Mouse (Mus musculus) ovary, adult 18-20 months (tissue): Measurements from ENCODE around the gene Prkca.

Experiments
- DNase-seq: peaks from one replicate; pipeline ENCODE4 v3.0.0; 2022; ENCODE audit warnings: low spot score, mixed read lengths

Gene Prkca

DNA sequence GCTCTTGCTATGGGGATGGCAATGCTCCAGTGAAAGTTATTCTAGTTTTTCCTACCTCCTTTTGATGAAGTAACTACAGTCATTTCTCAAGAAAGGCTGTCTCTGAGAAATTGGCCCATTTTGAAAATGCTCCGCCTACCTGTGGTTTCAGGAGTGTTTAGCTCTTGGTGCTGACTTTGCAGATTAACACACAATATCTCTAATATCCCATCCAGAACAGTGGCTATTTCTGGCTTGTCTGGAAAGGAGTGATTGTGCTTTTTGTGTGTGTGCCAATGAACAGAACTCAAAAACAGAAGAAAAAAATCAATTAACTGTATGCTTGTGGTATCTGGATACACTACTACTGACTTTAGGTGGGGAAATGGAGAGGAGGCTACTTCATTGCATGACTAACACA lies 395.8 kb downstream of the Prkca start:
- DNase-seq = no peak

DNA sequence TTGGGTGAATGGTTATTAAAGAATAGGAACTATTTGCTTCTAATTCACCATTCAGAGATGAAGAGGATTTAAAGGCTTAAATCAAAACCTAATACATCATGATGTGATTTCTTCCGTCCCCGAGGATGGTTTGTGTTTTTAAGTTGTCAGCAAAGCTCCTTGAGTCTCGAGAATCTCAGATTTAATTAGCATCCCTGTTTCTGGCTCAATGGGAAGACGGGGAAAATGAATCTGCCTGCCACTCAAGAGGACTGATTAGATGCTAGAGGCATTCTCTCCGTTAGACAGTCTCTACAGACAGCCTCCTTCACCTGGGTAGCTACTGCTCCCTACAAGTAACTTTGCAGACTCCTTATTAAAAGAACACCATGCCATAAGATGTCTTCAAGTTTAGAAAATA lies 396.9 kb downstream of the Prkca start:
- DNase-seq = no peak

DNA sequence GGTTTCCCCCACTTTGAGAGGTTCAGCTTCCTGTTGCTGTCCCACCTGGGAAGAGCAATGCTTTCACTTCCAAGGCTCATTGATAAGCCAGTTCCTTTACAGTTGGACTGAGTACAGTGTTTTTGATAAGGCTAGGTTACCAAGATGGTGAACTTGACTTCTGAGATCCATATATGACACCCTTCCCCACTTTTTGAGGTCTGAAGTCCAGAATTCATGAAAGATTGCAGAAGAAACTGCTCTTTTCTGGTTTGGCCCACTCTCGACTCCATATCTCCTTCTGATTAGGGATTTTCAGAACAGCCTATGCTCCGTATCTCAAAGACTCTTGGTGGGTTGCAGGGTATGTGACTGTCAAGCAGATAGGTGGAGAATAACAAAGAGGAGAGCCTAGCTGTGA lies 406.8 kb downstream of the Prkca start:
- DNase-seq = no peak

DNA sequence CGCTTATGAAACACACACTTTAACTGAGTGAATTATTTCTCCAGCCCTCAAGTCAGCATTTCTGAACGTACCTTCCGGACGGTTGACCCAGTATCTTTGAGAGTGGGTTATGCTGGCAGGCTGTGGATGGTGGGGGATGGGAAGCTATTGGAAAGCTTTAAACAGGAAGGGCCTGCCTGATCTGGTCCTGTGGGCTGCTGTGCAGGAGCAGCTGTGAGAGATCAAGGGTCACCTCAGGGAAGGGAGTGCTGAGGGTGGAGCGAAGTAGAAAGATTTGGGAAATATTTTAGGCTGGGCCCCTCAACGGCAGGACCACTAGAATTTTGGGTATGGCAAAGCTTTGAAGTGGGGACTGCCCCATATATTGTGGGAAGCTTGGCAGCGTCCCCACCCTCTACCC lies 412.0 kb downstream of the Prkca start:
- DNase-seq = no peak

DNA sequence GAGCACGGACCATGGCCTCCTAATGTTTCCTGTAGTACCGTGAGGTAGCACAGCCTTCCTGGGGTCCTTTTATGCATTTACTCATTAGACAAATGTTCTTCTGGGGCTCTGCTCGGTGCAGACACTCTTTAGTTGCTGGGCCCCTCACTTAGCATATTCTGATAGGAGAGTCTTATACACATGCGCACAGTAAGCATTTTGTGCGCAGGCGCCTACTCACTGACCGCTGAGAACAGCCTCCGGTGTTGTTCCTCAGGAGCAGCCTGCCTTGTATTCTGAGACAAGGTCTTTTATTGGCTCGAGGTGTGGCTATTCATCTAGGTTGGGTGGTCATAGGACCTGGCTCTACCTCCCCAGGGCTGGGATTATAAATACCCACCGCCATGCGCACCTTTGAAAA lies 412.4 kb downstream of the Prkca start:
- DNase-seq = no peak

DNA sequence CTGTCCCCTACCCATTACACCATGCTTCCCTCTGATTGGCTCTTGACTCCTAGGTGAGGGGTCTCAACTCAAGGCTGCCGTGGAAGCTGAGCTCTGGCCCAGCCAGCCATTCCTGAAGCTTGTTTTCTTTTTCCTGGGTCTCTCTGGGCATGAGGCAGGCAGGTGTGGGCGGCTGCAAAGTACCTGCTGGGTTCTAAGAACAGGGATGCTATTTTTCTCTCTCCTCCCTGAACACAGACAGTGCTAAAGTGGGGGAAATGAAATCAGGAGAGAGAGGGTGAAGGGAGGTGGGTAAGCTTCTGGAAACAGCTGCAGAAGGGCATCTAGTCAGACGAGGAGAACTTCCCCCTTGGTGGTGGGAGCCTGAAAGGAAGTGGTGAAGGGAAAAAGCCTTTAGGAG lies 414.0 kb downstream of the Prkca start:
- DNase-seq = no peak

DNA sequence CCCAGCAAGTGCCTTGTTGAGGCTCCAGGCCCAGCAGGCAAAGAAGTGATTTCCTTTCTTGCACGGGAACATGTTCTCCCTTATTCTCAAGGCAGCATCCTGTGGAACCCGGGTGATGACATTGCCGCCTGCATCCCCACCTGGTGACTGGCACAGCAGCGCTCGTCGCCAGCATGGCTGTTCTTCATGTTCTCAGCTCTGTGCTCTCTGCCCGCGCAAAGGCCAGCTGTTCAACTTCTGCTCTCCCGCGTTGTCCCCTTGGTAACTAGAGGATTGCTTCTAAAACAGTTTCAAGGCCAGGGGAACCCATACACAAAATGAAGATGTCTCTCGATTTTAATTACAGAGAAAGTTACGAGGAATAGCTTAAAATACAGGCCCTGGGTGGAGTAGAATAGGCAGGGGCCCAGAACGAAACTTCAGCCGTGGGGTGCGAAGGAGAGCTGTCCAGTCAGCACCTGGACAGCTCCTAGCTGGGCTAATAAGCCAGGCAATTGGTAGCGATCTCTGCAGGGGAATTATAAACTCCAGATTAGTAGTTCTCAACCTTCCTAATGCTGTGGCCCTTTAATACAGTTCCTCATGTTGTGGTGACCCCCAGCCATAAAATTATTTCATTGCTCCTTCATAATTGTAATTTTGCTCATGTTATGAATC lies 423.7 kb downstream of the Prkca start:
- DNase-seq = no peak

DNA sequence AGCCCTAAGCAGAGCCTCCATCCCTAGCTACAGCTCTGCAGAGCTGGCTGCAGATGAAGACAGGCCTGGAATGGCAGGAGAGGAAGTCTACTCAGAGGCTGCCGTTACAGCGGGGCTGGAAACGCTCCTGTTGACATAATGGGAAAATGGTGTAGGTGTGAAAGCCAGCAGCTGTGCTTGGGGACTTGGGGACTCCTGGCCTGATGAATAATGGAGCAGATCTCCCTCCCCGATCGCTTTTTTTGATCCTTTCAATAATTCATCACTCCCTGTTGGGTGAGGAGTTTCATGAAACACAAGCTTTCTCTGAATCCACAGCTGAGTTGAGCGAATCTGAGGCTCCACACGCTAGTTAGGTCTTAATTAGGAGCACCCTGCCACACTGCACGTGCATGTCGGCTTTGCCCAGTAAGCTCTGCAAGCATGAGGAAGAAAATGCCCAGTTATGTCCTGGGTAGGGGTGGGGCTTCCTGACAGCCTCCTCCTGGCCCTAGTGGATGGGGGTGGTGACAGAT lies 425.9 kb downstream of the Prkca start:
- no peak for DNase-seq

DNA sequence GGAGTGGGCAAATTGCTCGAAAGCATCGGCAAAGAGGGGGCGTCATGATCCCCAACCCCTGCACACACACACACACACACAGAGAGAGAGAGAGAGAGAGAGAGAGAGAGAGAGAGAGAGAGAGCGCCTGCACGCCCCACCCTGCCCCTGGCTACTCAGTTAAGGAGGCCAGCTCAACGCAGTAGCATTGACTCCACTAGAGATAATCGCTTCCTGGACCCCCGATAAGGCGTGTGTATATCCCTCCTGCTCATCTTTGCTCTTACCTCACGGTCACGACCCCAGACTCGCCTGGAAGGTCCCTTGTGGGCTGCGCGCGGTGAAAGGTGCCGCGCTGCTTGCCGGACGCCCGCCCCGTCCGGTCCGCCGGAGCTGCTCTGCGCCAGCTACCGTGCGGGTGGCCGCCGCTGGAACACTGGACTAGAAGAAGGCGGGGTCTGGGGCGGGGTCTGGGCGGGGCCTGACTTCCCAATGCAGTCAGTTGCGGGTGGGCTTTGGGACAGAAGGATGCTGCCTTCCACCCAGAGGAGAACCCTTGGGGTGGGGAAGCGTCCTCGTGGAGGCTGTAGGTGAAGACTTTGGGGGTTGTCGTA lies 429.0 kb downstream of the Prkca start, which contains the start of gene Cacng5:
Gene Cacng5 (minus strand): TSS at position 422 of the 593 bp plus-strand sequence.
- no peak for DNase-seq

DNA sequence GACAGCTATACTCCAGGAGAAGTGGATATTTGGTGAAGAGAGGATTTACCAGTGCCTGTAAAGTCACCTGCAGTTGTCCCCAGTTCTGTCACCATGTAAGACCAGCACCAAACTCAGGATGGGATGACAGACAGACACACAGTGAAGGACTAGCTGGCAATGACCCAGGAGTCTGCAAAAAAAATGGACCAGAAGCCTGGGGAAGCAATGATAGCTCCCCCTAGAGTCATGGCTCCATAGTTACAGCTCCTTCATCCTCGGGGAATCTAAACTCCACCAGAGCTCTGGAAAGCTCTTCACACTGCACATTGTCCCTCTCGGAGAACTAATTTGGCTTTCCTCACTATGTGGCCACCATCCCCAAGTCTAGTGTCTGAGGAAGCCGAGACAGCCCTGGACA lies 430.4 kb downstream of the Prkca start:
- no peak for DNase-seq

DNA sequence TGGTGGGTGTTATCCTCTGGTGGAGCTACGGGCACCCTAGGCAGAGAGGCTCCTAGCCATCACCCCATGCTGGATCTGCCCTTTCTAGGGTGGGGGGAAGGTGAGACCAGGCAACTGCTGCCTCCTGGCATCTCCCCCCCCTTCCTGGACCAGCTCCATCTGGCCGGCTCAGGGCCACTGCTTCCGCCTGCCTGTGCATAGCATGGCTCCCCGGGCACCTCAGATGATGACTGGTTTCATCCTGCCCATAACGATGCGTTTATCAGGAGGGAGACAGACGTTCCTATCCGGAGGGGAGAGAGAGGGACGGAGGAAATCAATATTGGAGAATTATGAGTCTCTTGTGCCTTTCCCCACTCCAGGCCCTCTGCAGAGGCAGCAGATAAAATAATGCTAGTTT lies 438.4 kb downstream of the Prkca start:
- DNase-seq = no peak

DNA sequence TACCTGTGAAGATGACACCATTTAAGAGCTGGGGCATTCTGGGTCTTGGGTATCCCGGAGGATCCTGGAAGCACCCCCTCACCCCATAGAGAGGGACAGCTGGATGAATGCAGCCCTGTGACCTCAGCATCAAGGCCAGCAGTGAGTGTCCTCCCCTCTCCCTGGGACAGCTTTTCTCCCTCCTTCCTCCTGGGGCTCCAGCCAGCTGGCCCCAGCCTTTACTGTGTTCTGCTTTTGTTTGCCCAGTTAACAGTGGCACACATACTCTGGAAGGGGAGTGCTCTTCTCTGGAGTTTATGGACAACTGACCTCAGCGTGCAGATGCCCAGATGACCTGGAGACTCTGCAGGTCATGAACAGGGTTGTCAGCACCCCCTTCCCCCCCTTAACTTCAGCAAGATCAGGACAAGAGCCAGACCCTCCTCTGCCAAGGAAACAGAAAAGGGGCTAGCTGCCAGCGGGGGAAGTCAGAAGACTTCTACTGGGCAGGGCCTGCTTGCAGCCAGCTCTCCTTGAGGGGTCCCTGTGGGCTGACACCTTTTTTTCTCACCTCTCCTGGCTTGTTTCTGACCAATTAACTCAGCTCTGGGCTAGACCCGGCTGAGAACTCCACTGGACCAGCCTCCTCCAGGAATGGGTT lies 439.6 kb downstream of the Prkca start:
- DNase-seq = peak; percentile 33

DNA sequence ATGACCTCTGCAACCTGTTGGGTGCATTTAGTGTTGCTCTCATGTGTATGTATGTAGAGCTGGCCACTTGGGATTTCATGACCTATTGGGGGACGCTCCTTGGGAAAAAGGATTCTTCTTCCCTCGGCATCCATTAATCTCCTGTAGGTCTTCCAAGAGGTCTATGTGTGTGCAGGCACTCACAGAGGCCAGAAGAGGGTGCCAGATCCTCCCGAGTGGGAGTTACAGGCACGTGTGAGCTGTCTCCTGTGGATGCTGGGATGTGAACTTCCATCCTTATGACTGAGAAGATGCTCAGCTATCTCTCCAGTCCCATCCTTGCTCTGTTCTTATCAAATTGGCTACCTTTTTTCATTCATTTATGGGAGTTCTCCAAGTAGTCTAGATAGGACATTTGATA lies 443.3 kb downstream of the Prkca start:
- DNase-seq = no peak

DNA sequence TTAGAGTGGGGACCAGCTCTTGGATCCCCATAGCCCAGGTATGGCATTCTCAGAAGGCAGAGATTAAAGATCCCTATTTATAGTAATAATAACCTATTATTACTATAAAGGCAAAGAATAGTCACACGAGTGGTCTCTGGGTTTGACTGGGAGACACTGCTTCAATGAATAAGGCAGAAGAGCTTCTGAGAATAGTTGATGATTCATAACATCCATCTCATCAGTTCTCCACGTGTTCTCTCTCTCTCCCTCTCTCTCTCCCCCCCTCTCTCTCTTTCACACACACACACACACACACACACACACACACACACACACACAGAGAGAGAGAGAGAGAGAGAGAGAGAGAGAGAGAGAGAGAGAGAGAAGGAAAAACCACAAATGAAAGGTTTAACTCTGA lies 445.0 kb downstream of the Prkca start:
- no peak for DNase-seq

DNA sequence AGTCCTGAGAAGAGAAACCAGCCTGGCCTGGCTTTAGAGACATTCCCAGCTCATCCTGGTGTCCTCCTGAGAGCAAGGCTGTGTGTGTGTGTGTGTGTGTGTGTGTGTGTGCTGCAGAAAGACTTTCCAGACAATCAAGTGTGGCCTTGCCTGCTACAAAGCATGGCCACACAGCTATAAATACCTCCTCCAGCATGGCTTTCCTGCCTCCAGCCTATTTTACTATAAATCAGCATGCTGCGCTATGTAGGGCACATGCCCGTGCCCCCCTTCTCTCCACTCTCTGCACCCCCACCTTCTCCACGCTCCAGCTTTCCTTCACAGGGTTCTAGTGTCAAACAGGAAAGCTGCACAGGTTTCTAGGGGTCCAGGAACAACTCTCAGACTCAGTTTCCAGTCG lies 448.1 kb downstream of the Prkca start:
- DNase-seq = no peak

DNA sequence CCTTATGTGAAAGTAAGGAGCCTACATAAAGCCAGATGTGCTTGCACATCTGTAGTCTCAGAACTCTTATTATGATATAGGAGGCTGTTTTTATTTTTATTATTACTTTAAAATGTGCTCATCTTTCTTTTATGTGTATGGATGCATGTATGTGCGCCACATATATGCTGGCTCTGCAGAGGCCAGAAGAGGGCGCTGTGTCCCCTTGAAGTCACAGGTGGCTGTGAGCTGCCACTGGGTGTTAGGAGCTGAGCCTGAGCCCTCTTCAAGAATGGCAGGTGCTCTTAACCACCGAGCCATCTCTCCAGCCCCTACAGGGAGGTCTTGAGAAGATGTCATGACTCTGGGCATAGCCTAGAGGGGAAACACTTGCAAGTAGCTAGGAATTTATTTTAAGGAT lies 452.4 kb downstream of the Prkca start:
- DNase-seq = no peak

DNA sequence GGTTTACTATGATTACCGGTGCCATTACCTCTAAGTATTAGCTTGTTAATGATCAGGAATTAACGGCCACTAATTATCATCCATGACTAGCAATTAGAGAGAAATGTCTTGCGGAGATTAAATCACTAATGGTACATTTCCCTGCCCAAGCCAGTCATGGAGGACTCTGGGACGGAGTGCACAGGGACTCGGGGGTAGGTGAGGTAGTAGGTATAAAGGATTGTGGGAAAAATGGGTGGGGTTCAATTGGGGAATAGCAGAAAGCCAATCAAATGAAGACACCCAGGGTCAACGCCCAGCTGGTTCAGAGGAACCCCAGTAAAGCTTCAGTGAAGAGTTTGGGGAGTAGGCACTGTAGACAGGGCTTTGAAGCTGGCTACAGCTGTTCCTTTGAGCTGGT lies 456.4 kb downstream of the Prkca start:
- DNase-seq = no peak
